Mouse (Mus musculus) limb, embryonic 12.5 days (tissue): Measurements from ENCODE around the gene Mad1l1. TPM values are rescaled to one million over a fixed set of nuclear protein-coding genes. Genes with fewer than 3 reads are reported as not detected.

Experiments used
- ATAC-seq: fragments of 200-750 bp; cut with Nextera tagmentation; 2 replicates; pipeline ENCODE4 v1.8.0; 2017; ENCODE audit warnings: low read depth, moderate TSS enrichment; ENCODE audit not compliant: insufficient number of reproducible peaks, insufficient read depth, low FRiP score, low TSS enrichment
- H3K27ac ChIP-seq: fragments of 300-500 bp; sonication (generic); 2 replicates; pipeline ENCODE4 v1.5.1; 2016; ENCODE audit warnings: mild to moderate bottlenecking, moderate library complexity
- H3K27me3 ChIP-seq: fragments of 300-500 bp; sonication (generic); 2 replicates; pipeline ENCODE4 v1.6.1; 2016; ENCODE audit warnings: mild to moderate bottlenecking, moderate library complexity
- H3K36me3 ChIP-seq: fragments of 300-500 bp; sonication (generic); 2 replicates; pipeline ENCODE4 v1.6.1; 2016; ENCODE audit warnings: mild to moderate bottlenecking, moderate library complexity
- H3K4me1 ChIP-seq: fragments of 300-500 bp; sonication (generic); replicated peaks from 2 replicates; pipeline ENCODE4 v1.6.1; 2016
- H3K4me2 ChIP-seq: fragments of 300-500 bp; sonication (generic); 2 replicates; pipeline ENCODE4 v1.6.1; 2016; ENCODE audit warnings: mild to moderate bottlenecking, moderate library complexity
- H3K4me3 ChIP-seq: fragments of 300-500 bp; sonication (generic); replicated peaks from 2 replicates; pipeline ENCODE4 v1.5.1; 2016; ENCODE audit warnings: mild to moderate bottlenecking
- H3K9ac ChIP-seq: fragments of 300-500 bp; sonication (generic); replicated peaks from 2 replicates; pipeline ENCODE4 v1.6.1; 2016; ENCODE audit warnings: mild to moderate bottlenecking, moderate library complexity
- H3K9me3 ChIP-seq: fragments of 300-500 bp; sonication (generic); 2 replicates; pipeline ENCODE4 v1.6.1; 2016; ENCODE audit warnings: mild to moderate bottlenecking, moderate library complexity
- WGBS: fragments of 180-500 bp; shearing (Covaris S2); methylation state at CpG from one replicate; pipeline ENCODE4 v1.1.7; 2016; 5-methylcytosine and 5-hydroxymethylcytosine counted together
- polyA plus RNA-seq: library from polyadenylated mRNA; unstranded; fragments of >200 nt; fragmentation: Nextera tagmentation; extraction: Ambion mirVana; gene quantifications from 2 replicates; pipeline ENCODE4 v1.2.1, GENCODE M21; 2016

Gene Mad1l1
- polyA plus RNA-seq, 1 experiment from 2014 or later = 55.9 TPM

GRCm38 (mm10) chr5:140154166-140154565 lies 167.2 kb downstream of the Mad1l1 start:
- WGBS = 70% methylated on average over 3 of the region's 3 CpGs
- H3K9me3 ChIP-seq = 0 out of 2 replicates have a peak, but pooled peaks cover 3% of the 10 kb centered on the region
- ATAC-seq = no peak
- H3K9ac ChIP-seq = no peak overlapping the region
- no peaks in the 10 kb centered on the region for H3K36me3 ChIP-seq
- H3K27me3 ChIP-seq = no peaks in the 10 kb centered on the region
- H3K4me1 ChIP-seq = peaks cover 19% of the 10 kb centered on the region
- no peak overlapping the region for H3K4me2 ChIP-seq
- H3K27ac ChIP-seq = no peak overlapping the region
- H3K4me3 ChIP-seq = no peak overlapping the region

- Histone ChIP-seq H3K9me3 (0 out of 2 replicates have a peak, but pooled peaks cover 3% of the 10 kb centered on the region), H3K4me2 (no peak overlapping the region), H3K9ac (no peak overlapping the region), H3K27me3 (no peaks in the 10 kb centered on the region), H3K4me3 (no peak overlapping the region), H3K4me1 (peaks cover 19% of the 10 kb centered on the region), H3K36me3 (no peaks in the 10 kb centered on the region), H3K27ac (peak overlapping the region; percentile 50)
- 37% methylated on average over 2 of the region's 2 CpGs for WGBS
- no peak for ATAC-seq
Observed at GRCm38 (mm10) chr5:140151871-140152270, 169.5 kb downstream of the Mad1l1 start.

GRCm38 (mm10) chr5:140151180-140151579 lies 170.2 kb downstream of the Mad1l1 start:
- no peak overlapping the region for H3K9ac ChIP-seq
- H3K4me1 ChIP-seq = peaks cover 19% of the 10 kb centered on the region
- no peak overlapping the region for H3K4me3 ChIP-seq
- peak overlapping the region; percentile 42; the same call in 1 of the 2 replicates for H3K27ac ChIP-seq
- no peaks in the 10 kb centered on the region for H3K36me3 ChIP-seq
- ATAC-seq = no peak
- H3K4me2 ChIP-seq = no peak overlapping the region
- no peaks in the 10 kb centered on the region for H3K27me3 ChIP-seq
- 61% methylated on average over 2 of the region's 2 CpGs for WGBS
- H3K9me3 ChIP-seq = 0 out of 2 replicates have a peak, but pooled peaks cover 3% of the 10 kb centered on the region

- H3K4me2 ChIP-seq = no peak overlapping the region
- no peak for ATAC-seq
- H3K27ac ChIP-seq = no peak overlapping the region
- no peaks in the 10 kb centered on the region for H3K36me3 ChIP-seq
- WGBS = 90% methylated on average over 2 of the region's 2 CpGs
- H3K9ac ChIP-seq = no peak overlapping the region
- H3K9me3 ChIP-seq = 0 out of 2 replicates have a peak, but pooled peaks cover 3% of the 10 kb centered on the region
- no peak overlapping the region for H3K4me3 ChIP-seq
- H3K27me3 ChIP-seq = no peaks in the 10 kb centered on the region
- peaks cover 19% of the 10 kb centered on the region for H3K4me1 ChIP-seq
Observed at GRCm38 (mm10) chr5:140150694-140151093, 170.7 kb downstream of the Mad1l1 start.

DNA sequence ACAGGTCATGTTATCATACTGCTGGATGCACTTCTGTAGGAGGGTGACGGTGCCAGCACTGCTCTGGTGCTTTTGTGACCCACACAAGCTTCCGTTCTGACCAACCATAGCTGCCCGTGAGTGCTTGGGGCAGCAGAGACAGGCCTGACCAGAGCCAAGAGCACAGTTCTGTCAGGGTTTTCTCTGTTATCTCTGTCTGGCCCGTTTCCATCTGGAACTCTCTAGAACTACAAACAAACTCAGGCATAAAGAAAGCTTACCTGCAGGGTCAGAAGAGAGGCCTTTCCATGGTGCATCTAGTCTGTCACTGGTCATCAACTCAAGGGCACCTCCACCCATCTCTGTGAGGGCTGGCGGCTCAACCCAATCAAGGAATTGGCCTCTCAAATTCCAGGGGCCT lies 171.2 kb downstream of the Mad1l1 start:
- 92% methylated on average over 5 of the region's 5 CpGs for WGBS
- H3K4me3 ChIP-seq = no peak overlapping the region
- H3K4me2 ChIP-seq = no peak overlapping the region
- no peak for ATAC-seq
- no peaks in the 10 kb centered on the region for H3K36me3 ChIP-seq
- H3K9me3 ChIP-seq = 0 out of 2 replicates have a peak, but pooled peaks cover 3% of the 10 kb centered on the region
- H3K9ac ChIP-seq = no peak overlapping the region
- H3K27me3 ChIP-seq = no peaks in the 10 kb centered on the region
- H3K27ac ChIP-seq = no peak overlapping the region
- peaks cover 19% of the 10 kb centered on the region for H3K4me1 ChIP-seq

GRCm38 (mm10) chr5:140149298-140149697 lies 172.1 kb downstream of the Mad1l1 start:
- H3K4me1 ChIP-seq = peaks cover 19% of the 10 kb centered on the region
- 87% methylated on average over 4 of the region's 4 CpGs for WGBS
- no peaks in the 10 kb centered on the region for H3K9me3 ChIP-seq
- no peak overlapping the region for H3K27ac ChIP-seq
- H3K4me3 ChIP-seq = no peak overlapping the region
- ATAC-seq = no peak
- no peak overlapping the region for H3K4me2 ChIP-seq
- H3K9ac ChIP-seq = no peak overlapping the region
- H3K27me3 ChIP-seq = no peaks in the 10 kb centered on the region
- H3K36me3 ChIP-seq = no peaks in the 10 kb centered on the region

DNA sequence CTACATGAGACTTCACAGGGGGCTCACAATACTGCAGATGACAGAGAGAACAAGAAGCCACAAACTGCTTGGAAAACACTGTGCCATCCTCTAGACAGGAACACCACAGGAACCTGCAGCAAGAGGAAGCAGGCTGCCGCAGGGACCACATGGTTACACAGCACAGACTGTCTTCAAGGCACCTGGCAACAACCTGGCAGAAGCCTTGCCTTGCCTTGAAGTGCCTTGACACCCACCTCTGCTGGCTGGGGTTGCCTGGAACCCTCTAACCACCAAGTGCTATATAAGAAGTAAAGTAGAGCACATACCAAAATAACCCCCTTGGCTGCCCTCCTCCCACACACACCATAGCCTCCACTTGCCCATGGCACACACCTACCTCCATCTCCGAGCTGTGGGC lies 177.8 kb downstream of the Mad1l1 start:
- Histone ChIP-seq H3K27me3 (no peaks in the 10 kb centered on the region), H3K9ac (no peak overlapping the region), H3K36me3 (0 out of 2 replicates have a peak, but pooled peaks cover 6% of the 10 kb centered on the region), H3K9me3 (no peaks in the 10 kb centered on the region), H3K4me2 (no peak overlapping the region), H3K4me3 (no peak overlapping the region), H3K27ac (no peak overlapping the region), H3K4me1 (peaks cover 2% of the 10 kb centered on the region; the same call in 1 of the 2 replicates)
- ATAC-seq = no peak
- 79% methylated on average over 2 of the region's 2 CpGs for WGBS

DNA sequence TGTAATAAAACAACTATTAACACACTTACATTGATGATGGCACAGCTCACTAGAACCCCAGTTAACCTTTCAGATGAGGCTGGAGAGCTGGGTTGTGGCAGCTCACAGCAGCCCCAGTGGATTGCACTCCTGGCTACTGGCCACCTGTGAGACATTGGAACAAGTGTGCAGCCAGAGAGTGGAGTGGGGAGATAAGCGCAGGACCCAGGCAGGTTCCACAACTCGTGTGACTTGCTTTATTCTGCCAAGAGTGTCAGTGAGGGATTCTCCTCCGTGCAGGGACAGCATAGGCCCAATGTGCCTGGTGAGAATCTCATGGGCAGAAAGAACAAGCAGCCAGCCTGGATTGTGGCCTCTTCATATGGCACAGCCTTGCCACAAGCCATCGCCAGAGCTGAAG lies 180.0 kb downstream of the Mad1l1 start:
- Histone ChIP-seq H3K4me2 (no peak overlapping the region), H3K9ac (no peak overlapping the region), H3K36me3 (0 out of 2 replicates have a peak, but pooled peaks cover 12% of the 10 kb centered on the region), H3K4me1 (peaks cover 11% of the 10 kb centered on the region), H3K27me3 (no peaks in the 10 kb centered on the region), H3K27ac (no peak overlapping the region), H3K4me3 (no peak overlapping the region), H3K9me3 (no peaks in the 10 kb centered on the region)
- no peak for ATAC-seq
- 86% methylated on average over 4 of the region's 4 CpGs for WGBS

DNA sequence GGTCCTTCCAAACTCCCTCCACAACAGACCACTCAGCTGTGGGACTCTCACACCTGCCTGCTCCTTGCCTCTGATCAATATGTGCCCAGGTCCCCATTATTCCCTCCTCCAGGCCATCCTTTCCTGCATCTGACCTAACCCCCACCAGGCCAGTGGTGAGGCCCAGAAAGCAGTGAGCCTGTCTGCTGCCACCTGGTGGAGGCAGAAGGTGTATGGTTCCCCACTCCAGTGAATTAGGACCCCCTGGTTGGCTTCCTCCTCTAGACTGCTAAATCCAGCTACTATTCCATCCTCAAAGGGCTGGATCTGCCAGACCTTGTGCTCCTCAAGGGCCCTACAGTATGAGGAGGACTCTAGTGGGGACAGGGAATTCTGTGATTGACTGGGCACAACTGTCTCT lies 181.1 kb downstream of the Mad1l1 start:
- peaks cover 13% of the 10 kb centered on the region for H3K4me1 ChIP-seq
- H3K9me3 ChIP-seq = no peaks in the 10 kb centered on the region
- no peak overlapping the region for H3K4me3 ChIP-seq
- no peak overlapping the region for H3K4me2 ChIP-seq
- H3K9ac ChIP-seq = no peak overlapping the region
- H3K27me3 ChIP-seq = no peaks in the 10 kb centered on the region
- H3K36me3 ChIP-seq = peaks cover 18% of the 10 kb centered on the region; the same call in 1 of the 2 replicates
- no peak for ATAC-seq
- no peak overlapping the region for H3K27ac ChIP-seq

DNA sequence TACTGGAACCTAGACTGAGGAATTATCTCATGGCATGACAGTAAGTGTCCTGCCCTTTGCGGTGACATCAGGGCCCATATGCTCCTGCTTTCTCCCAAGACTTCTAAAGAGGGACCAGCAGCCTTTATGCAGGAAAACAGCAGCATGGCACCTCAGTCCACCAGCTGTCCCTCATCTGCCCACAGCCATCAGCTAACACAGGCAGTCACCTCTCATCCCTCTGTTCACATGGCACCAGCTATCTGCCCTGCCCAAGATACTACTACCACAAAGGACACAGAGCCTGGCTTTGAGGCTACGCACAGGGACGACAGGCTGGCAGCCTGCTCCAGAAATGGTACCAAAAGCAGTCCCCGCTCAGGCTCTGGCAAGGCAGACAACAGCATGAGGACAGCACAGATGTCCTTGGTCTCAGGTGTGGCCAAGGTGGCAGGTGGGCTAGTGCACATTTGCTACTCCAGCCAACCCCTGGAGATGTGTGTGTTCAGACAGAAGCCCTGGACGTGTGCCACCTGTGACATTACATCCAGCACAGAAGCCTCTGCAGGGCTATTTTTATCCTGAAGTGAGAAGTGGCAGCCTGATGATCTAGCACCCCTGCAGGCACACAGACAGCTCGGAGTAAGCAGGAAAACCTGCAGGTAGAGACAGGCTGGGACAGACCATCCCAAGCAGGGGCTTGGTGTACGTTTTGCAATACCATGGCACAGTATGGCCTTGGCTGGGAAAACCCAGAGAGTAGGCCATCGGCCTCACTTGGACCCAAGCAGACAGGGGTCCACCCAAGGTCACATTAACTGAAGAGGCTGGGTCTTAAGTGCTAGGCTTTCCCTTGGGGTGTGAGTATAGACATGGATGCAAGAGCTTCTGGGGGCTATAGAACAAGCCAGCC lies 185.4 kb downstream of the Mad1l1 start:
- ATAC-seq = no peak
- WGBS = 84% methylated on average over 8 of the region's 8 CpGs
- Histone ChIP-seq H3K27me3 (no peaks in the 10 kb centered on the region), H3K27ac (no peak overlapping the region), H3K9me3 (no peaks in the 10 kb centered on the region), H3K4me2 (no peak overlapping the region), H3K4me3 (no peak overlapping the region), H3K4me1 (peaks cover 13% of the 10 kb centered on the region), H3K36me3 (peaks cover 23% of the 10 kb centered on the region; the same call in 1 of the 2 replicates), H3K9ac (no peak overlapping the region)

DNA sequence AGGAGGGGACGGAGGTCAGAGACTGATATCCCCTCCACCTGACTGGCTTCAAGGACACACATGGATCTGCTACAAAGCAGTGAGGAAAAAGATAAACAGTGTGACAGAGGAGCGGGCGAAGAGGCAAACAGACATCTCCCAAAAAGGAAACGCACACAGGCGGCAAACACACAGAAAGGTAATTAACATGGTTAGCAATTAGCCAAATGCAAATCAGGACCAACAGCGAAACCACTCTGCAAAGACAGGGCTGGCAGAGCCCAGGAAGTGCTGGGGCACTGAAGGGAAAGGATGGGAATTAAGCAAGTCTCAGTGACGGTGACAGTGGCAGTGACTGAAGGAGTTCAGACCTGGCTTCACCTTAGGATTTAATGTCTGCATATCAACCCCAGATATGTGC lies 187.3 kb downstream of the Mad1l1 start:
- Histone ChIP-seq H3K36me3 (peaks cover 20% of the 10 kb centered on the region; the same call in 1 of the 2 replicates), H3K4me3 (no peak overlapping the region), H3K27ac (no peak overlapping the region), H3K27me3 (no peaks in the 10 kb centered on the region), H3K4me1 (peaks cover 33% of the 10 kb centered on the region), H3K9ac (no peak overlapping the region), H3K4me2 (no peak overlapping the region), H3K9me3 (no peaks in the 10 kb centered on the region)
- ATAC-seq = no peak
- WGBS = 91% methylated on average over 7 of the region's 7 CpGs
